Mouse (Mus musculus) hindbrain, postnatal 0 days (tissue): ENCODE data around the gene Sh3bp2. TPM values are rescaled to one million over a fixed set of nuclear protein-coding genes. Genes with fewer than 3 reads are reported as not detected.

ENCODE experiments used
- ATAC-seq: fragments of 200-750 bp; cut with Nextera tagmentation; 2 replicates; pipeline ENCODE4 v1.8.0; 2017; ENCODE audit warnings: mild to moderate bottlenecking, moderate TSS enrichment, moderate library complexity
- DNase-seq: peaks from one replicate; pipeline ENCODE4 v3.0.0-alpha.2; 2015; ENCODE audit warnings: low spot score
- H3K27ac ChIP-seq: fragments of 300-500 bp; sonication (generic); 2 replicates; pipeline ENCODE4 v1.5.1; 2014; ENCODE audit warnings: mild to moderate bottlenecking
- H3K27me3 ChIP-seq: fragments of 300-500 bp; sonication (generic); 2 replicates; pipeline ENCODE4 v1.6.1; 2014; ENCODE audit warnings: low read length, mixed read lengths; ENCODE audit not compliant: insufficient read depth
- H3K36me3 ChIP-seq: fragments of 300-500 bp; sonication (generic); 2 replicates; pipeline ENCODE4 v1.6.1; 2014; ENCODE audit warnings: low read length, mixed read lengths; ENCODE audit not compliant: insufficient read depth
- H3K4me1 ChIP-seq: fragments of 300-500 bp; sonication (generic); 2 replicates; pipeline ENCODE4 v1.6.1; 2014; ENCODE audit warnings: antibody characterized with exemption, low read length, mixed read lengths; ENCODE audit not compliant: insufficient read depth
- H3K4me2 ChIP-seq: fragments of 300-500 bp; sonication (generic); 2 replicates; pipeline ENCODE4 v1.6.1; 2014; ENCODE audit warnings: low read depth, mild to moderate bottlenecking, low read length, moderate library complexity, mixed read lengths
- H3K4me3 ChIP-seq: fragments of 300-500 bp; sonication (generic); 2 replicates; pipeline ENCODE4 v1.5.1; 2014; ENCODE audit warnings: low read length
- H3K9ac ChIP-seq: fragments of 300-500 bp; sonication (generic); replicated peaks from 2 replicates; pipeline ENCODE4 v1.6.1; 2014; ENCODE audit warnings: mild to moderate bottlenecking, low read length, moderate library complexity, mixed read lengths
- H3K9me3 ChIP-seq: fragments of 300-500 bp; sonication (generic); 2 replicates; pipeline ENCODE4 v1.6.1; 2016; ENCODE audit warnings: low read length, mixed read lengths
- CTCF ChIP-seq: IDR thresholded peaks from 2 replicates; pipeline ENCODE4 v1.5.1; 2016; ENCODE audit warnings: antibody characterized with exemption, control low read depth, low read depth
- WGBS: fragments of 180-500 bp; shearing (Covaris S2); extraction: QIAGEN DNeasy Blood & Tissue Kit; methylation state at CpG from one replicate; pipeline ENCODE4 v1.1.7; 2014; 5-methylcytosine and 5-hydroxymethylcytosine counted together
- polyA plus RNA-seq: library from polyadenylated mRNA; unstranded; fragments of >200 nt; fragmentation: Nextera tagmentation; extraction: Ambion mirVana; gene quantifications from 2 replicates; pipeline ENCODE4 v1.2.1, GENCODE M21; 2015
- total RNA-seq: library from RNA; depleted of rRNA; stranded (reverse); fragments of >200 nt; gene quantifications from 2 replicates; pipeline ENCODE4 v1.2.3, GENCODE M21; 2014

Sh3bp2 gene
- total and polyA plus RNA-seq, 2 experiments from 2014 or later = 14.1 to 29.8 TPM

- H3K9ac ChIP-seq = no peak overlapping the region
- no peaks in the 10 kb centered on the region for H3K9me3 ChIP-seq
- H3K4me1 ChIP-seq = no peaks in the 10 kb centered on the region
- no peaks in the 10 kb centered on the region for H3K27me3 ChIP-seq
- ATAC-seq (0 out of 2 replicates have a peak, but pooled peaks have one; percentile 38), DNase-seq (no peak)
- WGBS = 72% methylated on average over 6 of the region's 6 CpGs
- no peaks in the 10 kb centered on the region for H3K36me3 ChIP-seq
- no peak for TF ChIP-seq CTCF
- H3K27ac ChIP-seq = no peak overlapping the region
- H3K4me3 ChIP-seq = no peak overlapping the region
- no peak overlapping the region for H3K4me2 ChIP-seq
Observed at GRCm38 (mm10) chr5:34496745-34497144, 28.9 kb upstream of the Sh3bp2 start.

DNA sequence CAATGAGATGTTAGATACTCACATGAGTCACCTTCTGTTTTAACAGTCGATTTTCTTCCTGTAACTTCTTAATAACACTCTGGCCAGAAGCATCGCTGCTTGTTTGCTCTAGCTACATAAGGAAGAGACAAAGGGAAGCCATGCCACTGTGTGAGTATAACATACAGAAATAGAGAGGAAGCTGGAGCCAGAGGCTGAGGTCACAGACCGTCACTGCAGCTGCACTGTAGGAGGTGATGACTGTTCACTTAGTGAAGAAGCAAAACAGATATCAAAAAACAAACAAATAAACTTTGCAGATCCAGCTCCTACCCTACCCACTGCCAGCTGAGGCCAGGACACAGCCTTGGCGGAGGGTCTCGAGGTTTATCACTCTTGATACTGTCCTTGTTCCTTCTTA is 24.8 kb upstream of the Sh3bp2 start:
- H3K4me2 ChIP-seq = no peak overlapping the region
- H3K36me3 ChIP-seq = no peaks in the 10 kb centered on the region
- no peak overlapping the region for H3K9ac ChIP-seq
- no peak for DNase-seq
- WGBS = 78% methylated on average over 5 of the region's 5 CpGs
- H3K27me3 ChIP-seq = no peaks in the 10 kb centered on the region
- H3K4me1 ChIP-seq = no peaks in the 10 kb centered on the region
- no peak for ATAC-seq
- no peaks in the 10 kb centered on the region for H3K9me3 ChIP-seq
- no peak overlapping the region for H3K4me3 ChIP-seq
- H3K27ac ChIP-seq = no peak overlapping the region
- TF ChIP-seq CTCF = no peak

DNA sequence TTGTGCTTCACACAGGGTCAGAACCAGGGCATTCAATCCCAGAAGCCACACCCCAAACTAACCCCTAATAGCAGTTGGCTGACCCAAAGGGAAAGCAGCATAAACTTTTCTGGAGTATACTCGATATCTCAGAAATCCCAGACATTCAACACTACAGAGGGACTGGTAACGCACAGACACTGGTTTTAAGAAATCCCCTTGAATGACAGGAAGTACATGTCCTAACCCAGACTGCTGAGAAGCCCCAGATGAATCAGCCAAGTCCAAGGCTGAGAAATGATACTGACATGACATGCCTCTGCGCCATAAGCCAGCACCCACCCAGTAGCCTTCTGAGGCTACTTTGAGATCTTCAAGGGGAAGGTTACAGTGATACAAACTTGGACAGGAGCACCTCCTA is 24.1 kb upstream of the Sh3bp2 start:
- Histone ChIP-seq H3K27ac (no peak overlapping the region), H3K9ac (no peak overlapping the region), H3K9me3 (no peaks in the 10 kb centered on the region), H3K36me3 (no peaks in the 10 kb centered on the region), H3K27me3 (no peaks in the 10 kb centered on the region), H3K4me3 (no peak overlapping the region), H3K4me1 (no peaks in the 10 kb centered on the region), H3K4me2 (no peak overlapping the region)
- TF ChIP-seq CTCF = no peak
- ATAC-seq = no peak
- no peak for DNase-seq
- WGBS = 86% methylated on average over 3 of the region's 3 CpGs

GRCm38 (mm10) chr5:34502411-34502810 is 23.2 kb upstream of the Sh3bp2 start:
- DNase-seq = no peak

DNA sequence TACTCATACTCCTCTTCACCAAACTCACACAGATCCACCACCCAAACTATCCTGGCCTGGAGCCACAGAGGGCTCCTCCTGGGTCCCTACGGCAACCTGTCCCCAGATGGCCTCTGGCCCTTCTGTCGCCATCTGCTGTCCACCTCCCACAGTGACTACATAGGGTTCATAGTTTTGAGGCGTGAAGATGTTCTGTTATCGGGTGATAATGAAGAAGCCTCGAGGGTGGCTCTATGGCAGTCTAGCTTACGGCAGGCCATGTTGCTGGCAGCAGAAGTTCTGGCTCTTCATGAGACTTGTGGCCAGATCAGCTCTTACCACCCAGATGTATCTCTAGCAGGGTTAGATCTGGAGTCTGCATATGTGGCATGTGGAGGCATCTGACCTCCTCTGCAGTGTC is 22.8 kb upstream of the Sh3bp2 start:
- no peak for ATAC-seq
- 61% methylated on average over 6 of the region's 6 CpGs for WGBS
- H3K4me2 ChIP-seq = no peak overlapping the region

More at GRCm38 (mm10) chr5:34502411-34502810, 23.2 kb upstream of the Sh3bp2 start:
- Histone ChIP-seq H3K27ac (no peak overlapping the region), H3K27me3 (no peaks in the 10 kb centered on the region), H3K9me3 (no peaks in the 10 kb centered on the region), H3K4me2 (no peak overlapping the region), H3K36me3 (no peaks in the 10 kb centered on the region), H3K4me1 (no peaks in the 10 kb centered on the region), H3K4me3 (no peak overlapping the region), H3K9ac (no peak overlapping the region)
- no peak for ATAC-seq
- TF ChIP-seq CTCF = no peak
- WGBS = 90% methylated on average over 1 of the region's 1 CpGs

GRCm38 (mm10) chr5:34512486-34512885 is 13.2 kb upstream of the Sh3bp2 start:
- no peaks in the 10 kb centered on the region for H3K9me3 ChIP-seq
- ATAC-seq (no peak), DNase-seq (no peak)
- H3K4me1 ChIP-seq = peaks cover 8% of the 10 kb centered on the region; the same call in 1 of the 2 replicates
- no peak overlapping the region for H3K9ac ChIP-seq
- peak overlapping the region; percentile 94 for H3K4me2 ChIP-seq
- no peaks in the 10 kb centered on the region for H3K27me3 ChIP-seq
- TF ChIP-seq CTCF = no peak
- WGBS = 86% methylated on average over 3 of the region's 3 CpGs
- no peaks in the 10 kb centered on the region for H3K36me3 ChIP-seq
- H3K27ac ChIP-seq = no peak overlapping the region
- no peak overlapping the region for H3K4me3 ChIP-seq

More for the DNA sequence above, 22.8 kb upstream of the Sh3bp2 start:
- no peak overlapping the region for H3K27ac ChIP-seq
- no peaks in the 10 kb centered on the region for H3K36me3 ChIP-seq
- no peaks in the 10 kb centered on the region for H3K4me1 ChIP-seq
- H3K27me3 ChIP-seq = no peaks in the 10 kb centered on the region
- H3K4me3 ChIP-seq = no peak overlapping the region
- no peaks in the 10 kb centered on the region for H3K9me3 ChIP-seq
- DNase-seq = no peak
- no peak overlapping the region for H3K9ac ChIP-seq
- no peak for TF ChIP-seq CTCF

DNA sequence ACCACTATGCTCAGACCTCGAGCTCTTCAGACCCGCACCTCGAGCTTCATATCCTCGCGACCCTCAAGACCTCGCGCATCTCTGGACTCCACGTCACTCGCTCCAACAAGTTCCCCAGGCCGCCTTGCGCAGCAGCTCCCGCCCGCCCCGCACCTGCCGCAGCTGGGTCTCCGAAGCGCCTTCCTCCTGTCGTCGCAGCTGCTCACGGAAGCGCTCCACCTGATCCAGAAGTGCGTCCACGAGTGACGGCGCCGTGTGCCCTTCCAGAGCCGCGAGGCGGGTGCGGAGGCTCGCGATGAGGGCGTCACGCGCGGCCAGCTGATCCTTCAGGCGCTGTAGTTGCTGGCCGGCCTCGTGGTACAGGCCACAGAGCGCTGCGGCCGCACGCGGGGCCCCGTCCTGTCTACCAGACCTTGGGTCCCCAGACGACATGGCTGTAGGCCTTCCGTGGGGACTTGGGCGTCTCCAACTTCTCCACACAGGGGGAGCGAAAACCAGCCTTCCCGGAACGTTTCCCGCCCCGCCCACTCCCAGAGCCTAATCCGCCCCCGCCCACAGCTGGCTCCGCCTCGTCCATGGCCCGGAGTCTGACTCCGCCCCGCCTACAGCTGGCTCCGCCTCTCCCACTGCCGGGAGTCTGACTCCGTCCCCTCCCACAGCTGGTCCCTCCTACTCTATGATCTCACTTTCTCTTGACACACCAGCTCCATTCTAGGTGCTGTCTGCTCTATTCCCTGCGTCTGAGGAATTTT is 12.0 kb upstream of the Sh3bp2 start, which contains the start of gene Tnip2:
Gene Tnip2 (minus strand): TSS at position 526 of the 752 bp plus-strand sequence.
- Histone ChIP-seq H3K4me2 (peak within 1 kb of the TSS; percentile 94), H3K36me3 (no peaks in the 10 kb centered on the region), H3K4me3 (peak within 1 kb of the TSS; percentile 67), H3K27ac (peak within 1 kb of the TSS; percentile 66; the same call in 1 of the 2 replicates), H3K9me3 (no peaks in the 10 kb centered on the region), H3K4me1 (peaks cover 8% of the 10 kb centered on the region; the same call in 1 of the 2 replicates), H3K27me3 (no peaks in the 10 kb centered on the region), H3K9ac (peak within 1 kb of the TSS; percentile 71)
- WGBS = under 1% methylated on average over 63 of the region's 64 CpGs
- ATAC-seq (peak; percentile 98), DNase-seq (peak; percentile 94)
- TF ChIP-seq CTCF = no peak
